Mouse (Mus musculus) kidney, adult 18-20 months (tissue): Measurements from ENCODE around the gene Phykpl.
A peak's percentile ranks its signal among the peaks of the same experiment; 100 is the strongest.
"Not testable (repeated sequence)": the region's sequence is repeated elsewhere in the genome, so short reads cannot be mapped to it uniquely, and the experiment has no call there.

Experiments used
- DNase-seq: peaks from one replicate; pipeline ENCODE4 v3.0.0; 2021

Gene Phykpl

GRCm38 (mm10) chr11:51619409-51620060 lies 35.0 kb downstream of the Phykpl start, which contains the start of gene Nhp2:
Gene Nhp2, plus strand, starts transcription at chr11:51619735.
- DNase-seq = peak; percentile 98

DNA sequence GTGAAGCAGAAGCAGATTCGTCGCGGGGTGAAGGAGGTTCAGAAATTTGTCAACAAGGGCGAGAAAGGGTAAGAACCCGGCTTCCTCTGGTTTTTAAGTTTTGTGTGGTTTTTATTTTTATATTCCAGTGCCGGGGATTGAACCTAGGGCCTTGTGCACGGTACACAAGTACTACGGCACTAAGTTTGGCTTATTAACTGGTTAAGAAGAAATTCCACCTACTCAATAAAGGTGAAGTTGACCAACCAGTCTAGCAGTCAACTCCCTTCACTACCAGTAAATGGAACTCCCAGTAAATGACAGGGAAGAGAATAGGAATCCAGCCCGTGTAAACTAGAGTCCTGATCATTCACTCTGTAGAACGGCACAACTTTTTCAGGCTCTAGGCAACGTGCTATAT lies 35.5 kb downstream of the Phykpl start:
- DNase-seq = no peak

DNA sequence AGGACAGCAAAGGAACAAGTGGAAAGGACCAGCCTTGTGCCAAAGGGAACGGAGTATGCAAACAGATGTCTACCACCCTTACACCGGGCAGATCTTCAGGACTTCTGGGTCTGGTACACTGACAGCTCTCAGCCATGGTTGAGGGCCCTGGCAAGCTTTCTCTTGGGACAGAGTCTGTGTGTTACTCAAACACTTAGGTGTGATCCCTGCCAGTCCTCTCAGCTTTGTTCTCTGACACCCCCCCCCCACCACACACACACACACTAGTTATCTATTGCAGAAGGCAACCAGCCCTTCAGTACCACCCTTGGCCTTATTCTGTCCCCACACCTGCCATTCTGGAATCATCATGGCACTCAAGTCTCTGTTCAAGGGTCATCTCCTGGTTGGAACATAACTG lies 37.2 kb downstream of the Phykpl start:
- no peak for DNase-seq

- DNase-seq = no peak
Measured at GRCm38 (mm10) chr11:51622971-51623491, 38.5 kb downstream of the Phykpl start.

- DNase-seq = no peak
Measured at GRCm38 (mm10) chr11:51625187-51625820, 40.7 kb downstream of the Phykpl start.

DNA sequence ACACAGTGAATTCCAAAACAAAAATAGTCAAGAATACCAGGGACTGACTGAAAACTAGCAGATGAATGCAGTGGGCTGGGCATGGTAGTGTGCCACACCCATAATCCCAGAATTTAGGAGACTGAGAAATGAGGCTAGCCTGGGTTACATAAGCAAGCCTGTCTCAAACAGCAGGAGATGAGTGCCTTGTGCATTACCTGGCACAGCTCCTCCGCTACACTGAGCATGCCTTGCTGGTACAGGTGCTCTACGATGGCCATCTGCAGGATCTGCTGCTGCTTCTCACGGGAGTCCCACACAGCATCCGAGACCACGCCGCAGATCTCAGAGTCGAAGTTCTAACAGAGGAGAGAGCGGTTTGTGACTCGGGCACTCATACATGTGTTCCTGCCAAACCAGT lies 42.9 kb downstream of the Phykpl start:
- no peak for DNase-seq

GRCm38 (mm10) chr11:51627907-51628306 lies 43.4 kb downstream of the Phykpl start:
- no peak for DNase-seq

GRCm38 (mm10) chr11:51629651-51630314 lies 45.2 kb downstream of the Phykpl start:
- no peak for DNase-seq

GRCm38 (mm10) chr11:51632130-51632753 lies 47.7 kb downstream of the Phykpl start:
- DNase-seq = no peak

- DNase-seq = not testable (repeated sequence)
Measured at GRCm38 (mm10) chr11:51633200-51633599, 48.6 kb downstream of the Phykpl start.

- DNase-seq = no peak
Measured at GRCm38 (mm10) chr11:51633721-51634120, 49.2 kb downstream of the Phykpl start.

- DNase-seq = no peak
Measured at GRCm38 (mm10) chr11:51635127-51635524, 50.6 kb downstream of the Phykpl start.

GRCm38 (mm10) chr11:51635525-51636322 lies 51.2 kb downstream of the Phykpl start, which contains the start of gene Rmnd5b:
Gene Rmnd5b, minus strand, starts transcription at chr11:51635896.
- peak; percentile 91 for DNase-seq

DNA sequence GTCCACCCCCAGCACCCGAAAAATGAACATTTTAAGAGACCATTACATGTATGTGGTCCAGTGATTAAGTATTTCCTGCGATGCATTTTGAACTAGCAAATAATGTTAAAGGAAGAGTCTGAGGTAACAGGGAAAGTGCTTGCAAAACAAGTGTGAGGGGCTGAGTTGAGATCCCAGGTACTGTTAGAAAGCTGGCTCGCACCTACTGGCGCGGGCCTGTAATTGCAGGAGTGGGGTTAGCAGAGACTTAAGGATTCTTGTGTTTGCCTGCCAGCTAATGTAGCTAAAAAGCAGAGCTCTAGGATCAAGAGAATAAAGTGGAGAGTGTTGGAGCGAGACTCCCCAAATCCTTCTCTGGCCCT lies 51.7 kb downstream of the Phykpl start:
- DNase-seq = peak; percentile 61

GRCm38 (mm10) chr11:51637971-51638414 lies 53.4 kb downstream of the Phykpl start:
- no peak for DNase-seq

DNA sequence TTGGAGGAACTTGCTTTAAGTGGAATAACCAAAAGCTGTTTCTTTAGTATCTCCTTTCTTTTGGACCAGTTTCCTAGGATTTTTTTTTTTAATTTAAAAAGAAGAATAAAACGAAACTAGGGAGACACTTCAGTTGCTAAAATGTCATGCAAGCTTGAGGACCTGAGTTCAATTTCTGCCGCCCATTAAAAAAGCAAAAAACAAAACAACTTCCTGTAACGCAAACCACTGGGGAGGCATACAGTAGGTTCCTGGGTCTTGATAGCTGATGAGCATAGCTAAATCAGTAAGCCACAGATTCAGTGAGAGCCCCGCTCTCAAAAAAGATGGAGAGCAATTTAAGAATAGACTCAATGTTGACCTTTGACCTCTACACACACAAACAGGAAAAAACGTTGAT lies 53.9 kb downstream of the Phykpl start:
- no peak for DNase-seq

DNA sequence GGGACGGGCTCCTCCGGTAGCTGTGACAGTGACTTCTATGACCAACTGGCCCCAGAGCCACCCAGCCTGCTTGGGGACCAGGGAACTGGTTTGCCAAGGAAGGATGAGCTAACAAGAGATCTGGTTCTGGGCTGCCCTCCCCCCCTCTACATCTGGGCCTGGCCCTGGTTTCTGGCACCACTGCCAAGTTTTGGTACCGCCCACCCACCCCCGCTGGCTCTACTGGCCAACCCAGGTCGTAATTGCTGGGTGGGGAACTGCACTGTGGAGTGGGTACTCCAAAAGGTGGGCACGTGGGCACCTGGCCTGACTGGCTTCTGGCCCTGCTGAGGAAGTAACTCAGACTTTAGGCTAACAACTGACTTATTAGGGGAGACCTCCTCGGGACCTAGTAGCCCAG lies 56.2 kb downstream of the Phykpl start:
- DNase-seq = no peak

- no peak for DNase-seq
Measured at GRCm38 (mm10) chr11:51643202-51643601, 58.6 kb downstream of the Phykpl start.

- DNase-seq = peak; percentile 32
Measured at GRCm38 (mm10) chr11:51643761-51644160, 59.2 kb downstream of the Phykpl start.

GRCm38 (mm10) chr11:51644217-51644616 lies 59.7 kb downstream of the Phykpl start:
- DNase-seq = no peak

DNA sequence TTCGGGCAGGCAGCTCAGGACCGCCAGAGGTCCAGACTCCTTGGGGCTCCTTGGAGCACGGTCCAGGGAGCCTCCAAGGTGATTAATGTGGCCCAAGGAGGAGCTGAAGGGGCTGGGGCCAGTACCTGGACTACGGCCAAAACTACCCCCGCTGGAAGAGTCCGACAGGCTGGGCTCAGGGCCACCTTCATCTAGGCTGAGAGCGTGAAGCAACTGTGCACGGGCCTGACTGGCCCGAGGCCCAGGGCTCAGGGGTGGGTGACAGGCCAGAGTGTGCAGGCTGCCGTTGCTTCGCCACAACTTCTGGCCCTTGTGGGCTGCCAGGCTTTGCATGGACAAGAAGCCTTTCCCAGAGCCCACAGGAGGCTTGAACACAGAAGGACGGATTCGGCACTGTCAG lies 60.7 kb downstream of the Phykpl start:
- no peak for DNase-seq

- no peak for DNase-seq
Measured at GRCm38 (mm10) chr11:51646245-51646644, 61.7 kb downstream of the Phykpl start.
